27 mouse cellular contexts compared by ENCODE assay signal in genomic region chrX:142276031-142276430, GRCm38 (mm10). TPM values are rescaled to one million over a fixed set of nuclear protein-coding genes. Genes with fewer than 3 reads are reported as not detected.
"Had no signal": no experiment of that assay in that cellular context is flagged by ENCODE, and none has a peak within 500 bp of the region (broad histone marks: within the 10 kb centered on the region; RNA-seq: fewer than 3 reads in every experiment).

No protein-coding gene starts in this region.

- H3K4me3 ChIP-seq: gastrocnemius, adult 2 months; heart, embryonic 10.5 days; heart, embryonic 12.5 days; hindbrain, embryonic 10.5 days; hindbrain, embryonic 12.5 days; intestine, embryonic 15.5 days; limb, embryonic 13.5 days; limb, embryonic 15.5 days; liver, embryonic 12.5 days had no signal

- H3K9ac ChIP-seq: heart, embryonic 12.5 days; hindbrain, embryonic 12.5 days; hindbrain, embryonic 14.5 days; intestine, embryonic 15.5 days; limb, embryonic 13.5 days; limb, embryonic 15.5 days; liver, embryonic 12.5 days; liver, embryonic 14.5 days had no signal

- DNase-seq: gastrocnemius, adult 2 months; gastrocnemius, postnatal 10 days; gastrocnemius, postnatal 25 days; heart, adult 18-20 months; heart, postnatal 10 days; heart, postnatal 4 days; kidney, adult 18-20 months; kidney, adult 8-10 months; kidney, postnatal 10 days; kidney, postnatal 25 days; layer of hippocampus, adult 9-11 months; layer of hippocampus, postnatal 36 days; left cerebral cortex, postnatal 4 days had no signal

- H3K4me1 ChIP-seq: heart, embryonic 10.5 days; heart, embryonic 12.5 days; hindbrain, embryonic 10.5 days; hindbrain, embryonic 12.5 days; intestine, embryonic 15.5 days; limb, embryonic 13.5 days; limb, embryonic 15.5 days; liver, embryonic 12.5 days had no signal

- H3K4me2 ChIP-seq: heart, embryonic 12.5 days; hindbrain, embryonic 12.5 days; hindbrain, embryonic 14.5 days; intestine, embryonic 15.5 days; limb, embryonic 13.5 days; limb, embryonic 15.5 days; liver, embryonic 12.5 days had no signal

- ATAC-seq: hindbrain, embryonic 16.5 days; inflammation-experienced regulatory T-cells, adult 6 months; intestine, embryonic 15.5 days; intestine, postnatal 0 days; liver, embryonic 12.5 days had no signal

- H3K9me3 ChIP-seq: heart, embryonic 10.5 days; heart, embryonic 12.5 days; hindbrain, embryonic 10.5 days; hindbrain, embryonic 12.5 days; intestine, embryonic 15.5 days; limb, embryonic 13.5 days; limb, embryonic 15.5 days; liver, embryonic 12.5 days had no signal

- H3K27ac ChIP-seq: gastrocnemius, adult 2 months; heart, embryonic 10.5 days; hindbrain, embryonic 10.5 days; hindbrain, embryonic 12.5 days; hindbrain, embryonic 14.5 days; intestine, embryonic 15.5 days; limb, embryonic 13.5 days; limb, embryonic 15.5 days; liver, embryonic 12.5 days; liver, embryonic 14.5 days had no signal

- H3K27me3 ChIP-seq: heart, embryonic 12.5 days; limb, embryonic 15.5 days; liver, embryonic 12.5 days had no signal

- H3K36me3 ChIP-seq: heart, embryonic 10.5 days; heart, embryonic 12.5 days; hindbrain, embryonic 10.5 days; hindbrain, embryonic 12.5 days; intestine, embryonic 15.5 days; limb, embryonic 13.5 days; limb, embryonic 15.5 days; liver, embryonic 12.5 days had no signal

RNA-seq across cellular contexts. Expression of gene Kcne1l, which starts 30.1 kb away (rescaled TPM):
- polyA plus RNA-seq: inflammation-experienced regulatory T-cells, adult 6 months; liver, adult 2 months had no signal
